Mouse (Mus musculus) ES-Bruce4 (cell line): ENCODE data around the gene Unc5cl.

ENCODE experiments used
- CTCF ChIP-seq: IDR thresholded peaks from one replicate; pipeline ENCODE4 v1.8.1; 2011; ENCODE audit warnings: low read depth, low read length
- POLR2A ChIP-seq: IDR thresholded peaks from one replicate; pipeline ENCODE4 v1.8.1; 2011; ENCODE audit warnings: low read length; ENCODE audit not compliant: insufficient read depth

DNA sequence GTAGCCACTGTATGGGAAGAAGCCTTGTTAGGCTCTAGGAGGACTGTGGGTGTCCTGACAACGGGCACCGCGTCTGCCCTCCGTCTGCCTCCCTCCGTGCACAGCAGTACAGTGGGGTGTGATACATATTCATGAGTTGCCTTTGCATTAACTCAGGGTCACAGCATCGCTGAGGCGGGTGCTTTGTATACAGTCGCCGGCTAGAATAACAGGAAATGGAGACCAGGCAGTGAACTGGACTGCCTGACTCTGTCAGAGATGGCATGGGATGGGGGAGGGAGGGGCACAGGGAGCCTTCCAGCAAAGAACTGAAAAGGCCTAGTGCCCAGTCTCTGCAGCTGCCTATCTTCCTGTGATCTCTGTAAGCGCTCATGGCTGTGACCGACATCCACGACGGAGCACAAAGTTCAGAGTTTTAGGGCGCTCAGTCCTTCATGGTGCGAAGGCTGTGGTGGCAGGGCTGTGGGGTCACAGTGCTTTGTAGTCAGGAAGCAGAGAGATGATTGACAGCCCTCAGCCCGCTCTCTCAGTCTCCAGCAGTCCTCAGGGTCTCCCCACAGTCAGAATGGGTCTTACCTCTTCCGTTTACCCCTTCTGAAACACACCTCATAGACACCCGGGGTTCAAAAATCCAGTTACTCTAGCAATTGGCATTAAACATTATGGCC is 58.0 kb downstream of the Unc5cl start:
- TF ChIP-seq CTCF (no peak), POLR2A (no peak)
